Mouse (Mus musculus) lung, postnatal 0 days (tissue): ENCODE data around the gene Ptgfrn. TPM values are rescaled to one million over a fixed set of nuclear protein-coding genes. Genes with fewer than 3 reads are reported as not detected.

Experiments
- ATAC-seq: fragments of 200-750 bp; cut with Nextera tagmentation; 2 replicates; pipeline ENCODE4 v1.8.0; 2017; ENCODE audit warnings: moderate library complexity
- DNase-seq: peaks from one replicate; pipeline ENCODE4 v3.0.0-alpha.2; 2016; ENCODE audit warnings: low spot score
- H3K27ac ChIP-seq: fragments of 300-500 bp; sonication (generic); 2 replicates; pipeline ENCODE4 v1.5.1; 2014; ENCODE audit warnings: antibody characterized with exemption, mild to moderate bottlenecking, low read length, mixed read lengths
- H3K27me3 ChIP-seq: fragments of 300-500 bp; sonication (generic); replicated peaks from 2 replicates; pipeline ENCODE4 v1.6.1; 2014; ENCODE audit warnings: low read length, mixed read lengths; ENCODE audit not compliant: insufficient read depth
- H3K36me3 ChIP-seq: fragments of 300-500 bp; sonication (generic); 2 replicates; pipeline ENCODE4 v1.6.1; 2014; ENCODE audit warnings: low read length, mixed read lengths; ENCODE audit not compliant: insufficient read depth
- H3K4me1 ChIP-seq: fragments of 300-500 bp; sonication (generic); 2 replicates; pipeline ENCODE4 v1.6.1; 2014; ENCODE audit warnings: antibody characterized with exemption, low read depth, low read length, mixed read lengths; ENCODE audit not compliant: insufficient read depth
- H3K4me2 ChIP-seq: fragments of 300-500 bp; sonication (generic); replicated peaks from 2 replicates; pipeline ENCODE4 v1.6.1; 2014; ENCODE audit warnings: low read depth, mild to moderate bottlenecking, low read length, moderate library complexity, mixed read lengths
- H3K4me3 ChIP-seq: fragments of 300-500 bp; sonication (generic); 2 replicates; pipeline ENCODE4 v1.5.1; 2014; ENCODE audit warnings: low read depth, low read length
- H3K9ac ChIP-seq: fragments of 300-500 bp; sonication (generic); replicated peaks from 2 replicates; pipeline ENCODE4 v1.6.1; 2014; ENCODE audit warnings: low read depth, mild to moderate bottlenecking
- H3K9me3 ChIP-seq: fragments of 300-500 bp; sonication (generic); 2 replicates; pipeline ENCODE4 v1.6.1; 2016; ENCODE audit warnings: low read length, mixed read lengths
- CTCF ChIP-seq: IDR thresholded peaks from 2 replicates; pipeline ENCODE4 v1.5.1; 2016; ENCODE audit warnings: antibody characterized with exemption, mild to moderate bottlenecking
- EP300 ChIP-seq: IDR thresholded peaks from 2 replicates; pipeline ENCODE4 v1.6.1; 2016; ENCODE audit warnings: antibody characterized with exemption, mild to moderate bottlenecking, control low read depth
- WGBS: fragments of 180-500 bp; shearing (Covaris S2); extraction: QIAGEN DNeasy Blood & Tissue Kit; methylation state at CpG from one replicate; pipeline ENCODE4 v1.1.7; 2014; 5-methylcytosine and 5-hydroxymethylcytosine counted together
- polyA plus RNA-seq: library from polyadenylated mRNA; unstranded; fragments of >200 nt; fragmentation: Nextera tagmentation; extraction: Ambion mirVana; gene quantifications from 2 replicates; pipeline ENCODE4 v1.2.1, GENCODE M21; 2015

Gene Ptgfrn
- polyA plus RNA-seq: 10.2 and 10.5 TPM in 2 replicates

GRCm38 (mm10) chr3:101110043-101110837 is at the start of gene Ptgfrn:
TSS of gene Ptgfrn (minus strand) at chr3:101110278.
- H3K36me3 ChIP-seq: no peaks in the 10 kb centered on the region
- H3K4me1 ChIP-seq: peaks cover 3% of the 10 kb centered on the region; the same call in 1 of the 2 replicates
- DNase-seq: peak; percentile 87
- TF ChIP-seq CTCF (no peak), EP300 (no peak)
- peak within 1 kb of the TSS; percentile 96 for H3K4me2 ChIP-seq
- H3K9ac ChIP-seq: peak within 1 kb of the TSS; percentile 68
- peak within 1 kb of the TSS; percentile 67 for H3K4me3 ChIP-seq
- 1% methylated on average over 31 of the region's 81 CpGs for WGBS
- peak within 1 kb of the TSS; percentile 78 for H3K27ac ChIP-seq
- H3K27me3 ChIP-seq: no peaks in the 10 kb centered on the region
- ATAC-seq: peak; percentile 81
- no peaks in the 10 kb centered on the region for H3K9me3 ChIP-seq

- Histone ChIP-seq H3K4me2 (no peak overlapping the region), H3K4me1 (no peaks in the 10 kb centered on the region), H3K36me3 (no peaks in the 10 kb centered on the region), H3K9ac (no peak overlapping the region), H3K4me3 (no peak overlapping the region), H3K27me3 (no peaks in the 10 kb centered on the region), H3K9me3 (no peaks in the 10 kb centered on the region), H3K27ac (no peak overlapping the region)
- no peak for DNase-seq
- 88% methylated on average over 4 of the region's 4 CpGs for WGBS
- no peak for TF ChIP-seq CTCF
- TF ChIP-seq EP300: no peak
- ATAC-seq: no peak
Observed at GRCm38 (mm10) chr3:101159701-101160100, 49.6 kb upstream of the Ptgfrn start.

- Histone ChIP-seq H3K4me3 (no peak overlapping the region), H3K36me3 (no peaks in the 10 kb centered on the region), H3K27ac (no peak overlapping the region), H3K4me2 (no peak overlapping the region), H3K9ac (no peak overlapping the region), H3K9me3 (no peaks in the 10 kb centered on the region), H3K27me3 (no peaks in the 10 kb centered on the region), H3K4me1 (no peaks in the 10 kb centered on the region)
- ATAC-seq (no peak), DNase-seq (no peak)
- WGBS: 97% methylated on average over 1 of the region's 1 CpGs
- no peak for TF ChIP-seq EP300
- TF ChIP-seq CTCF: no peak
Observed at GRCm38 (mm10) chr3:101154067-101154466, 44.0 kb upstream of the Ptgfrn start.

- no peak for TF ChIP-seq EP300
- no peak for TF ChIP-seq CTCF
- H3K4me3 ChIP-seq: no peak overlapping the region
- H3K36me3 ChIP-seq: no peaks in the 10 kb centered on the region
- H3K9ac ChIP-seq: no peak overlapping the region
- DNase-seq (no peak), ATAC-seq (no peak)
- WGBS: 50% methylated on average over 3 of the region's 3 CpGs
- H3K4me1 ChIP-seq: no peaks in the 10 kb centered on the region
- H3K27ac ChIP-seq: no peak overlapping the region
- no peaks in the 10 kb centered on the region for H3K27me3 ChIP-seq
- H3K9me3 ChIP-seq: no peaks in the 10 kb centered on the region
- H3K4me2 ChIP-seq: no peak overlapping the region
Observed at GRCm38 (mm10) chr3:101153341-101153740, 43.3 kb upstream of the Ptgfrn start.

- TF ChIP-seq EP300: no peak; the same call in 1 of the 2 replicates
- Histone ChIP-seq H3K27ac (no peak overlapping the region), H3K4me2 (no peak overlapping the region), H3K4me1 (no peaks in the 10 kb centered on the region), H3K36me3 (no peaks in the 10 kb centered on the region), H3K9ac (no peak overlapping the region), H3K4me3 (no peak overlapping the region), H3K9me3 (no peaks in the 10 kb centered on the region), H3K27me3 (no peaks in the 10 kb centered on the region)
- ATAC-seq (no peak), DNase-seq (no peak)
- 68% methylated on average over 7 of the region's 7 CpGs for WGBS
Observed at GRCm38 (mm10) chr3:101146126-101146772, 36.2 kb upstream of the Ptgfrn start.

GRCm38 (mm10) chr3:101145292-101146046 is 35.4 kb upstream of the Ptgfrn start:
- no peaks in the 10 kb centered on the region for H3K9me3 ChIP-seq
- no peaks in the 10 kb centered on the region for H3K36me3 ChIP-seq
- no peak; the same call in 1 of the 2 replicates for TF ChIP-seq EP300
- TF ChIP-seq CTCF: no peak
- DNase-seq (peak; percentile 44), ATAC-seq (peak; percentile 41)
- H3K27me3 ChIP-seq: no peaks in the 10 kb centered on the region
- H3K4me2 ChIP-seq: peak overlapping the region; percentile 22; the same call in 1 of the 2 replicates
- WGBS: 37% methylated on average over 10 of the region's 10 CpGs
- no peak overlapping the region for H3K27ac ChIP-seq
- H3K4me3 ChIP-seq: no peak overlapping the region; the same call in 1 of the 2 replicates
- H3K4me1 ChIP-seq: no peaks in the 10 kb centered on the region
- no peak overlapping the region for H3K9ac ChIP-seq
